Mouse (Mus musculus) urinary bladder, postnatal 14 days (tissue): ENCODE measurements around the gene Klhl25.
"Not testable (repeated sequence)": the region's sequence is repeated elsewhere in the genome, so short reads cannot be mapped to it uniquely, and the experiment has no call there.

ENCODE experiments used
- DNase-seq: peaks from one replicate; pipeline ENCODE4 v3.0.0; 2021; ENCODE audit warnings: low spot score

Klhl25 gene

GRCm38 (mm10) chr7:75873216-75873615 is 25.1 kb downstream of the Klhl25 start:
- DNase-seq, result no peak

GRCm38 (mm10) chr7:75873746-75874145 is 25.6 kb downstream of the Klhl25 start:
- no peak for DNase-seq

- not testable (repeated sequence) for DNase-seq
Measured at GRCm38 (mm10) chr7:75879436-75879835, 31.3 kb downstream of the Klhl25 start.

- no peak for DNase-seq
Measured at GRCm38 (mm10) chr7:75880236-75880635, 32.1 kb downstream of the Klhl25 start.

- peak; percentile 83 for DNase-seq
Measured at GRCm38 (mm10) chr7:75880650-75881049, 32.5 kb downstream of the Klhl25 start.

- DNase-seq, result no peak
Measured at GRCm38 (mm10) chr7:75881376-75881775, 33.3 kb downstream of the Klhl25 start.

GRCm38 (mm10) chr7:75881791-75882190 is 33.7 kb downstream of the Klhl25 start:
- DNase-seq, result no peak

GRCm38 (mm10) chr7:75891466-75891865 is 43.4 kb downstream of the Klhl25 start:
- DNase-seq, result no peak

GRCm38 (mm10) chr7:75892737-75893136 is 44.6 kb downstream of the Klhl25 start:
- DNase-seq, result no peak

GRCm38 (mm10) chr7:75893709-75894108 is 45.6 kb downstream of the Klhl25 start:
- DNase-seq, result peak; percentile 44

GRCm38 (mm10) chr7:75897041-75897440 is 48.9 kb downstream of the Klhl25 start:
- DNase-seq, result no peak

GRCm38 (mm10) chr7:75899102-75899501 is 51.0 kb downstream of the Klhl25 start:
- DNase-seq, result no peak

- DNase-seq, result no peak
Measured at GRCm38 (mm10) chr7:75899517-75899916, 51.4 kb downstream of the Klhl25 start.

- DNase-seq, result no peak
Measured at GRCm38 (mm10) chr7:75899954-75900353, 51.8 kb downstream of the Klhl25 start.

GRCm38 (mm10) chr7:75905145-75905544 is 57.0 kb downstream of the Klhl25 start:
- no peak for DNase-seq

GRCm38 (mm10) chr7:75910035-75910651 is 62.0 kb downstream of the Klhl25 start:
- peak; percentile 12 for DNase-seq

GRCm38 (mm10) chr7:75910652-75911035 is 62.5 kb downstream of the Klhl25 start:
- no peak for DNase-seq

- peak; percentile 79 for DNase-seq
Measured at GRCm38 (mm10) chr7:75913952-75914351, 65.8 kb downstream of the Klhl25 start.

GRCm38 (mm10) chr7:75915550-75915949 is 67.4 kb downstream of the Klhl25 start:
- DNase-seq, result not testable (repeated sequence)

- DNase-seq, result no peak
Measured at GRCm38 (mm10) chr7:75917662-75918061, 69.6 kb downstream of the Klhl25 start.

- not testable (repeated sequence) for DNase-seq
Measured at GRCm38 (mm10) chr7:75919745-75920144, 71.6 kb downstream of the Klhl25 start.
